Mouse (Mus musculus): ENCODE measurements around the gene Mapk8. TPM values are rescaled to one million over a fixed set of nuclear protein-coding genes. Genes with fewer than 3 reads are reported as not detected.
A peak's percentile ranks its signal among the peaks of the same experiment; 100 is the strongest.
"Not testable (repeated sequence)": the region's sequence is repeated elsewhere in the genome, so short reads cannot be mapped to it uniquely, and the experiment has no call there.

The Mapk8 gene
- polyA plus RNA-seq, 1 experiment: 12.0 TPM

DNA sequence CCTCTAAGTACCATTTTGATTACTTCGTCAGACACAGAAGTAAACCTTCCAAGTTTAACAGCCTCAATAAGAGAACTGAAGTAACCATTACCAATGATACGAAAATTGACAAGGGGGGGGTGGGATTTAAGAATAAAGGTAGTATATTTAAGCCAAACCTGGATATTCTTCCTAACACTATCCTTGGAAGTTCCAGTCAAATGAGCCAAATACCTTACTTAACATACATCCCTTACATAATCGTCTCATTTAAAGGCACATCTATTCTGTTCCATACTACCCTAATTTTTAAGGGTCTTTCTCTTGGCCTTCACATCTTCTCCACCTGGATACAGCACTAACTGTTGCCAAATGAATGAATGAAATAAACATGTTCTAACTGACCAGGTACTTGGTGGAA is 996 bp downstream of the Mapk8 start:
- no peak for TF ChIP-seq USF1 (IDR thresholded peaks at IDR 0.05; ENCODE audit: low read depth)
- no peak for TF ChIP-seq POLR2AphosphoS2 (IDR thresholded peaks at IDR 0.05; ENCODE audit: insufficient read length, low read depth)
- TF ChIP-seq MYOG (IDR thresholded peaks at IDR 0.05; ENCODE audit: control insufficient read depth in 1 of 3, insufficient read depth in 1 of 3, insufficient read length in 2 of 3, low read depth in 2 of 3): no peak
- no peak for TF ChIP-seq MYOD1 (IDR thresholded peaks at IDR 0.05; ENCODE audit: control insufficient read depth in 1 of 3, insufficient read length in 2 of 3, low read depth in 2 of 3)
- no peak for TF ChIP-seq TCF3 (IDR thresholded peaks at IDR 0.05; ENCODE audit: insufficient read length, low read depth)
- Histone ChIP-seq H3ac (ENCODE audit: control insufficient read depth, insufficient read length) (peak overlapping the region; percentile 24), H3K4me3 (peak overlapping the region; percentile 40), H3K27me3 (ENCODE audit: control insufficient read depth, insufficient read depth, insufficient read length) (peaks cover 9% of the 10 kb centered on the region), H3K79me2 (ENCODE audit: control insufficient read depth, insufficient read depth) (peaks cover 53% of the 10 kb centered on the region), H3K4me2 (ENCODE audit: low read depth) (peak overlapping the region; percentile 81), H3K36me3 (ENCODE audit: control insufficient read depth, insufficient read depth) (no peaks in the 10 kb centered on the region)

DNA sequence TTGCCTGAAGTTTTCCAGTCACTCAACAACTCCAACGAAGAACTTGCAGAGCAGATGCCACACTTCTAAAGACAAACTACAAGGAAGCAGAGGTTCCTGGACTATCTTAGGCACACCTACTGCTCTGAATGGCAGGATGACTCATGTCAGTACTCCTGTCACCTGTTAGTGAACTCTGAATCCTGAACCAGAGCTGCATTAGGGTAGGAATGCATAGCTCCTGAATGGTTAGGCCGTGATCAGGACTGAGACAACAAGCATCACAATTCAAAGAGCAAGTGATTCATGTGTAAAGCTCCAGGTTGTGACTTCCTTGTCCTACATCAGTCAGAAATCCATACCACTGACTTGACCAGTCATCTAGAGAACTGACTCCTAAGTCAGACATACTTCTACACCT is 3.2 kb downstream of the Mapk8 start:
- Histone ChIP-seq H3ac (ENCODE audit: control insufficient read depth, insufficient read length) (no peak overlapping the region), H3K4me2 (ENCODE audit: low read depth) (no peak overlapping the region), H3K36me3 (ENCODE audit: control insufficient read depth, insufficient read depth) (peaks cover under 1% of the 10 kb centered on the region), H3K79me2 (ENCODE audit: control insufficient read depth, insufficient read depth) (peaks cover 75% of the 10 kb centered on the region), H3K4me3 (no peak overlapping the region), H3K27me3 (ENCODE audit: control insufficient read depth, insufficient read depth, insufficient read length) (no peaks in the 10 kb centered on the region)
- TF ChIP-seq USF1 (IDR thresholded peaks at IDR 0.05; ENCODE audit: low read depth) (no peak), REST (IDR thresholded peaks at IDR 0.05; ENCODE audit: insufficient read depth, insufficient read length) (no peak), MYOD1 (IDR thresholded peaks at IDR 0.05; ENCODE audit: control insufficient read depth in 1 of 3, insufficient read length in 2 of 3, low read depth in 2 of 3) (no peak), POLR2AphosphoS2 (IDR thresholded peaks at IDR 0.05; ENCODE audit: insufficient read length, low read depth) (no peak), MYOG (IDR thresholded peaks at IDR 0.05; ENCODE audit: control insufficient read depth in 1 of 3, insufficient read depth in 1 of 3, insufficient read length in 2 of 3, low read depth in 2 of 3) (no peak), POLR2A (IDR thresholded peaks at IDR 0.05; ENCODE audit: insufficient read length, low read depth) (no peak), MAX (IDR thresholded peaks at IDR 0.05; ENCODE audit: low read depth) (no peak), TCF12 (IDR thresholded peaks at IDR 0.05; ENCODE audit: insufficient read depth, poor library complexity, severe bottlenecking) (no peak), CEBPB (IDR thresholded peaks at IDR 0.05; ENCODE audit: insufficient read depth, poor library complexity, severe bottlenecking) (no peak), E2F4 (IDR thresholded peaks at IDR 0.05; ENCODE audit: insufficient read depth) (no peak), TCF3 (IDR thresholded peaks at IDR 0.05; ENCODE audit: insufficient read length, low read depth) (no peak), SRF (IDR thresholded peaks at IDR 0.05; ENCODE audit: control insufficient read depth, insufficient read length, low read depth) (no peak)

GRCm38 (mm10) chr14:33432485-33432884 is 14.5 kb downstream of the Mapk8 start:
- H3K4me2 ChIP-seq (ENCODE audit: low read depth): not testable (repeated sequence)
- H3K79me2 ChIP-seq (ENCODE audit: control insufficient read depth, insufficient read depth): peaks cover 65% of the 10 kb centered on the region

GRCm38 (mm10) chr14:33424124-33424523 is 22.8 kb downstream of the Mapk8 start:
- H3K4me3 ChIP-seq: no peak overlapping the region
- TF ChIP-seq USF1 (IDR thresholded peaks at IDR 0.05; ENCODE audit: low read depth): no peak
- TF ChIP-seq POLR2AphosphoS2 (IDR thresholded peaks at IDR 0.05; ENCODE audit: insufficient read length, low read depth): no peak
- TF ChIP-seq CEBPB (IDR thresholded peaks at IDR 0.05; ENCODE audit: insufficient read depth, poor library complexity, severe bottlenecking): no peak
- no peak for TF ChIP-seq TCF3 (IDR thresholded peaks at IDR 0.05; ENCODE audit: insufficient read length, low read depth)
- no peak for TF ChIP-seq MAX (IDR thresholded peaks at IDR 0.05; ENCODE audit: low read depth)
- no peak for TF ChIP-seq POLR2A (IDR thresholded peaks at IDR 0.05; ENCODE audit: insufficient read length, low read depth)
- no peak for TF ChIP-seq REST (IDR thresholded peaks at IDR 0.05; ENCODE audit: insufficient read depth, insufficient read length)
- no peak for TF ChIP-seq SRF (IDR thresholded peaks at IDR 0.05; ENCODE audit: control insufficient read depth, insufficient read length, low read depth)
- TF ChIP-seq MYOG (IDR thresholded peaks at IDR 0.05; ENCODE audit: control insufficient read depth in 1 of 3, insufficient read depth in 1 of 3, insufficient read length in 2 of 3, low read depth in 2 of 3): no peak
- TF ChIP-seq TCF12 (IDR thresholded peaks at IDR 0.05; ENCODE audit: insufficient read depth, poor library complexity, severe bottlenecking): no peak
- TF ChIP-seq E2F4 (IDR thresholded peaks at IDR 0.05; ENCODE audit: insufficient read depth): no peak

More at GRCm38 (mm10) chr14:33432485-33432884, 14.5 kb downstream of the Mapk8 start:
- H3K36me3 ChIP-seq (ENCODE audit: control insufficient read depth, insufficient read depth); H3K4me3 ChIP-seq; H3ac ChIP-seq (ENCODE audit: control insufficient read depth, insufficient read length); H3K27me3 ChIP-seq (ENCODE audit: control insufficient read depth, insufficient read depth, insufficient read length): not testable (repeated sequence)

GRCm38 (mm10) chr14:33423003-33423402 is 24.0 kb downstream of the Mapk8 start:
- peaks cover 80% of the 10 kb centered on the region for H3K79me2 ChIP-seq (ENCODE audit: control insufficient read depth, insufficient read depth)
- TF ChIP-seq POLR2A (IDR thresholded peaks at IDR 0.05; ENCODE audit: insufficient read length, low read depth) (no peak), TCF12 (IDR thresholded peaks at IDR 0.05; ENCODE audit: insufficient read depth, poor library complexity, severe bottlenecking) (no peak), REST (IDR thresholded peaks at IDR 0.05; ENCODE audit: insufficient read depth, insufficient read length) (no peak), CEBPB (IDR thresholded peaks at IDR 0.05; ENCODE audit: insufficient read depth, poor library complexity, severe bottlenecking) (no peak), USF1 (IDR thresholded peaks at IDR 0.05; ENCODE audit: low read depth) (no peak), MYOG (IDR thresholded peaks at IDR 0.05; ENCODE audit: control insufficient read depth in 1 of 3, insufficient read depth in 1 of 3, insufficient read length in 2 of 3, low read depth in 2 of 3) (no peak), TCF3 (IDR thresholded peaks at IDR 0.05; ENCODE audit: insufficient read length, low read depth) (no peak)
- H3K4me3 ChIP-seq: no peak overlapping the region
- no peaks in the 10 kb centered on the region for H3K27me3 ChIP-seq (ENCODE audit: control insufficient read depth, insufficient read depth, insufficient read length)
- no peak overlapping the region for H3ac ChIP-seq (ENCODE audit: control insufficient read depth, insufficient read length)
- no peaks in the 10 kb centered on the region for H3K36me3 ChIP-seq (ENCODE audit: control insufficient read depth, insufficient read depth)
- no peak overlapping the region for H3K4me2 ChIP-seq (ENCODE audit: low read depth)

More at GRCm38 (mm10) chr14:33424124-33424523, 22.8 kb downstream of the Mapk8 start:
- no peaks in the 10 kb centered on the region for H3K27me3 ChIP-seq (ENCODE audit: control insufficient read depth, insufficient read depth, insufficient read length)
- H3ac ChIP-seq (ENCODE audit: control insufficient read depth, insufficient read length): no peak overlapping the region
- no peak overlapping the region for H3K4me2 ChIP-seq (ENCODE audit: low read depth)
- H3K79me2 ChIP-seq (ENCODE audit: control insufficient read depth, insufficient read depth): peaks cover 78% of the 10 kb centered on the region
- H3K36me3 ChIP-seq (ENCODE audit: control insufficient read depth, insufficient read depth): no peaks in the 10 kb centered on the region
